Mouse (Mus musculus) ES-CJ7 (cell line): Measurements from ENCODE around the gene Pth1r.

Experiments
- DNase-seq: peaks from one replicate; pipeline ENCODE4 v3.0.0; 2011; ENCODE audit warnings: low read depth, low spot score

Gene Pth1r

DNA sequence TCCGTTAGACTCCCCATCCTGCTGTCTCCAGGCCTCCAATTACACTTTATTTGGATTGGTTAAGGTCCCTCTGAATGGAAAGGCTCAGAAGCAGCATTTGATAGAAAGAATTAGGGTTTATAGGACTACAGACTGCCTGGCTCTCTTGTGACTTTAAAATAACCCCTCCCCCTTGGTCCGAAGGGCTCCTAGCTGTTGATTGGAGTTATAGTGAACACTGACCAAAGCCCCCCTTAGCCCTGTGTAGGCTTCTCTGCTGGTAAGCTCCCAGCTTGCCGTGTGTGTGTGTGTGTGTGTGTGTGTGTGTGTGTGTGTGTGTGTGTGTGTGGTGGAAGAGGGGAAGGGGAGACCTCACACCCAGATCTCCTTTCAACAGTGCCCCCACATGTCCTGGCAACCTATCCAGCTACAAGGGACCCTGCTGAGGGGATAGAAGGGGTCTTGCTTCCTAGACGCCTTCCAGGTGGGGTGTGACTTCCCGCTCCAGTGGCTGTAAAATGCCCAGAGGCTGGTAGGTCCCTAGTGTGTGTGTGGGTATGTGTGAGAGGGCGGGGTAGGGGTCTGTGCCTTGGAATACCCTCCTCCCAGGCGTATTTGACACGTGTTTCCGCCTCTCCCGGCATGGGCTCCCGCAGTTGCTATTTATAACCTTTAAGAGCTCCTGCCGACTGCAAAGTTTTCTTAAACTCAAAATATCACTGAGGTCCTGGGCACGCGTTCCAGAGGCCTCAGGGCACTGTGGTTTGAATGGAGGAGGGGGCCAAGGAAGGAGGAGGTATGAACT is 3.7 kb upstream of the Pth1r start:
- no peak for DNase-seq

DNA sequence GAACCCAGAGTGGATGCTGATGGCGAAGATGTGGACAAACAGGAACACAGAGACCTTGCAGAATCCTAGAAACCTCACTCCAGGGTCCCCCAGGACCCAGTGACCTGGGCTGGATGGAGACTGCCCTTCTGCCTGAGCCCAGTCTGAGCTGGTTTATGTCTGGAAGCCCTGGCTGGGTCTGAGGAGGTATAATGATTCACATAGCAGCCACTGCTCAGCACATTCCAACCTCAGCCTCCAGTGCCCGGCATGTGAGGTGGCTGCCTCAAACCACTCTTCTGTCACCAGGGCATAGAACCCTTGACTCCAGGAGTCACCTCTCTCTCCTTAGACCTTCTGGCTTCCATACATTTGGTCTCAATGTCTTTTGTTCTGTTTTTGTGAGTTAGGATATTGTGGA is 1.5 kb upstream of the Pth1r start:
- DNase-seq: no peak

DNA sequence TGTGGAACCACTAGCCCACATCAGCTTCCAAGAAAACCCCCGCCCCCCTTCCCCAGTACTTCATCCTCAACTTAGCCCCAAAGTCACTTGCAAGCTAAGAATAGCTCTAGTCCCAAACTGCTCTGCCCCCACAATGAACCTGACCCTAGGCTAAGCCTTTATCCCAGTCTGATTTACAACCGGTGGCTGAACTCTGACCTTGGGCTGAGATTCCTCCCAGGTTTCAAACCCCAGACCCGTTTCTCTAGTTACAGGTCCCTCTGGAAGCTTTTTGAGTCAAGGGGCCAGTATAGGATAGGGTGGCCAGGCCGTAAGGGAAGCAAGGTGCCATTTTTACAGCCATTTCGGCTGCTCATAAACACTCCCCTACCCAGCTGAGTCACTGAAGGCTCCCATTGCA is 707 bp downstream of the Pth1r start:
- no peak for DNase-seq

GRCm38 (mm10) chr9:110745752-110746151 is 1.2 kb downstream of the Pth1r start:
- DNase-seq: no peak

DNA sequence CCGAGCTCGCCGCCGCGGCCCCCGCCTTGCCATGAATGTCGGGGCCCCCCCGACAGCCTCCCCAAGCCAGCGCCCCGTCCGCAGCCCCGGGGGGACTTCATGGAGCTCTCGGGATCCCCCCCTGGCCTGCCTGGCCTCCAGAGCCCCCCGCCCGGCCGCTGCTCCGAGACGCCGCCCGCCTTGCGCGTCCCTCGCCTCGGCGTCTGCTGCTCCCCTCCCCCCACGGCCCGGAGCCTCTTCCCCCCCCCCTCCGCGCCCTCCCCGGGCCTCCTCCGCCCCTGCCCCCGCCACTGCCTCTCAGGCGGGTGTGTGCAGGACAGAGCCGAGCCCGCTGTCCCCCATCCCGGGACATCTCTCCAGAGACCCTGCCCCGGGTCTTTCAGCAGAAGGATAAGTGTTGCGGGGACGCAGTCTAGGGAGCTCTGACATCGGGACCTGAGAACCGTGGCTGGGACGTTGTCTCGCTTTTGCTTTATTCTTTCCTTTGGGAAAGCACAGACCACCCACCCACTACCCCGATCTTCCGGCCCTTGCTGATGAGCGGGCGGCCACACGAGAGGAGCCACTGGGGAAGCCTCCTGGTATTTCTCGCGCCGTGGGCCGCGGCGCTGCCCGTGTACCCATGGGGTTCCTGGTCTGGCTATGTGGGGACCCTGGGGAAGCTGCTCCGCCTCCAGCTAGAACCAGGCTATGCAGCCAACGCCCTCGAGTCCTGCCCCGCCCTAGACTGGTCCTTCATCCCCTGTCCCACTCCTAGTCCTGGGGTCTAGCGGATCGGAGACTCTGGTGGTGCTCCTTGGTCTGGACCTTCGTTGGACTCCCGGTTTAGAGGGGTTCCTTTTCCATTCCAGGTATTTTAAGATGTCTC is 3.3 kb downstream of the Pth1r start:
- peak; percentile 42 for DNase-seq

DNA sequence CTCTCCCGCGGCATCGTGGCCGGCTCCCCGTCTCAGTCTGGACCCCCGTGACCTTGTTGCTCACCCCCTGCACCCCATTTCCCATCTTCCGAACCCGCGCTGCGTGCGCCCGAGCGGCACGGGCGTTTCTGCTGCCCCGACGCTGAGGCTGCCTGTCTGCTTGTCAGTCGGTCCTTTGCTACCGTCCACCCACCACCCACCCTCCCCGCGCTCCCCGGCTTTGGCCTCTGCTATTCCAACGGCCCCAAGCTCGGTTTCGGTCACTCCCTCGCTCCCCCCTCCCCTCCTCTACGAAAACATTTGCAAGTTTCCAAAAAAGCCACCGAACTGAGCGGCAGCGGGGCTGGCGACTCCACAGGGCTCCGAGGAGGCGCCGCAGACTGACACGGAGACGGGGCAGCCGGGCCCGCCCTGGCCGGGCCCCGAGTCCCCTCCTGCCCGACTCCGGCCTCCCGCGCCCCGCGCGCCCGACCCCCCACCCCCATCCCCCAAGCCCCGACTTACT is 3.9 kb downstream of the Pth1r start:
- peak; percentile 46 for DNase-seq

GRCm38 (mm10) chr9:110742295-110742950 is 4.5 kb downstream of the Pth1r start:
- no peak for DNase-seq

- no peak for DNase-seq
These were observed 5.1 kb downstream of the Pth1r start, which contains the start of gene Myl3 for GRCm38 (mm10) chr9:110741711-110742294. TSS of gene Myl3 (plus strand) at chr9:110741861.

DNA sequence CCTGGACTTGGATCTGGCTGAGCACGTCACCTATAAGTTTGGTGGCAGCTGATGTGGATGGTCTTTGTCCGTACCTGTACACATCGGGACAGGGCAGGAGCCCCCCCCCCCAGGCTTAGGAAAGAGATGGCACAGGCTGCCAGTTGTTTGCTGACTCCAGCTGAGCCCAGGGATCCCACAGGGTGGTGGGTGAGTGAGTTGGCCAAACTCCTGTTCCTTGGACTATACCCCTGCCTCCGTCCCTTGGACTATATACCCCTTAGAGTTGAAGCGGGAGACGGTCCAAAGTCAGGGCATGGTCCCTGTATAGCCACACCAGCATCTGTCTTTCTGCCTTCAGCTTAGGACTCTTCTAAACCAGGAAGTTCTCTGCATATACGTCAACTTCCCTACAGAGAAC is 7.0 kb downstream of the Pth1r start:
- DNase-seq: no peak

- peak; percentile 65 for DNase-seq
These were observed 8.9 kb downstream of the Pth1r start for GRCm38 (mm10) chr9:110738054-110738453.

- no peak for DNase-seq
These were observed 10.6 kb downstream of the Pth1r start for GRCm38 (mm10) chr9:110736362-110736761.

DNA sequence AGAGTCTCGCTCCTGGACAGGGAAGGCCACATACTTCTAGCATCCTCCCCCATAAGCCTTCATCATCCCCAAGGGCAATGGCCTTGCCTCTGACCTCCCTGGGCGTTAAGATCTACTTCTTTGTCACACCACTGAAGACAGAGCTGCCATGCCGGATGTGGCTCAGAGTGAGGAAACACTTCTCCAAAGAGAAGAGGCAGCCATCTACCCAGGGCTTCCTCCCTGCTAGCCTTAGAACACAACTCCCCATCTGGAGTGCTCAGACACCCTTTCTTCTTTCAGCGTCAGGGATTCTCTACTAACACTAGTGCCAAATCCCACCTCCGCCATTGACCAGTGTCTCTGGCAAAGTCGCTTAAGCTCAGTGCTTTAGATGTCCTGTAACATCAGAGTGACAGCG is 12.8 kb downstream of the Pth1r start:
- DNase-seq: no peak

- DNase-seq: no peak
These were observed 13.8 kb downstream of the Pth1r start for GRCm38 (mm10) chr9:110733102-110733501.

DNA sequence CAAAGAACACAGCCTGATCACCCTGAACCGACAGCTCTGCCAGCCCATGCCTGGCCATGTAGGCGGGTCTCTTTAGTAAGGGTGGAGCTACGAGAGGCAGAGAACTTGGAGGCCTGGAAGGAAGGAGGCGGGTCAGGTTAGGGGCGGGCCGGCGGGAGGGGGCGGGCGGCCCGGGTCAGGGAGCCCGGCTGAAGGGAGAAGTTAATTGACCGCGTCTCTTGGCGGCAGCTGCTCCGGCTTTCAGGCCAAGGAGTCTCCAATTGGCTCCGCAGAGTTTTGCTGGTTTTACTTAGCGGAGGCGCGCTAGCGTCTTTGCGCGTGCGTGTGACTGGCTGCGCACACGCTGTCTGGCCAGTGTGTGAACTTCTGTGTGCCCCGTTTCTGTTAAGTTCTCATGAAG is 14.3 kb downstream of the Pth1r start:
- DNase-seq: peak; percentile 79

DNA sequence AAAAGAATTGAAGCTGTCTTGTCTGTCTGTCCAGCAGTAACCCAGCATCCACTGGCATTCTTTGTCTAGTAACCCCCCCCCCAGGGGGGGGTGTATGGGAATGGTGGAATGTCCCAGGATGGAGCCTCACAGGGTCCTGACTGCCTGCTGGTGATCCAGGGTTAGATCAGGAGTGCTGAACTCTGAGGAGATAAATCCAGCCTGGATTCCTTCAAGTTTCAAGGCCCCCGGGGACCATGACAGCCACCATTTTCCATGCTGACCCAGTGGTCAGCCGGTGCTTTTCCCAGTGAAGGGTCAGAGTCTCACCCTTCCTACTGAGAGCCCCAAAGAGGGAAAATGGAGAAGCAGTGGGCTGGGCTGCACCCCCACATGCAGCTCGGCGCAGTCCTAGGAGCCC is 15.1 kb downstream of the Pth1r start:
- no peak for DNase-seq

GRCm38 (mm10) chr9:110729841-110730240 is 17.1 kb downstream of the Pth1r start:
- no peak for DNase-seq

DNA sequence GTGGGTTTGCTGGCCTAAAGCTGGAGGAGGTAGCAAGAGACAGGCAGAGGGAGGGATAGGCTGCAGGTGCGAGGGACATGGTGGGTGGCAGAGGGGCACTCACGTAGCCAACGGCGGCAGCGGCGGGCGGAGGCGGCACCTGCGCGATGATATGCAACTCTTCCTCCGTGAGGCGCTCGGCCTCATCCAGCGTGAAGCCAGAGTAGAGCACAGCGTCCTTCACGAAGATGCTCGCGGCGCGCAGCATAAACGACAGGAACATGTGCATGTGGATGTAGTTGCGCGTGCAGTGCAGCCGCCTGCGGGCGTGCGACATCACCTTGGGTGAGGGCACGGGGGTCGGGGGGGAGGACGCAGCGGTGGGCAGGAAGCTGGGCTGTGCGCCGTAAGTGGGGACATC is 20.1 kb downstream of the Pth1r start:
- DNase-seq: no peak

- DNase-seq: no peak
These were observed 21.2 kb downstream of the Pth1r start for GRCm38 (mm10) chr9:110725721-110726135.

- no peak for DNase-seq
These were observed 24.9 kb downstream of the Pth1r start for GRCm38 (mm10) chr9:110722060-110722459.

GRCm38 (mm10) chr9:110719977-110720376 is 27.0 kb downstream of the Pth1r start:
- DNase-seq: no peak

- DNase-seq: no peak
These were observed 28.1 kb downstream of the Pth1r start for GRCm38 (mm10) chr9:110718810-110719209.

DNA sequence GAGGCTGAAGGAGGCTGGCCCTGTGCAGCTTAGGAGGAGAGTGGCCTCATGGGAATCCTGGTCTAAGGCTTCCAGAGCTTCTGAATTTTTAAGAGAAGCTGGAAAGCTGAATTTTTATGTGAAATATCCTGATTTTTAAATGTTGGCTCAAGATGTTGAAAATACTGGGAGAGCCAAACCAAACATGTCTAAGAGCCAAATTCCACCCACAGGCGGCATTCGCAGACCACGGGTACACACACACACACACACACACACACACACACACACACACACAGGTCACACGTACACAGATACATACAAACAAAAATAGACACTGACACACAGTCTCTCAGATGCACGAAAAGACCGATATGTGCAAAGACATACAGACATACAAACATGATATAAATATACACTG is 28.9 kb downstream of the Pth1r start:
- no peak for DNase-seq
